Mouse (Mus musculus) CD4-positive, CD25-positive, alpha-beta regulatory T cell, adult 4 months (primary cell): Measurements from ENCODE around the gene Rspo4. TPM values are rescaled to one million over a fixed set of nuclear protein-coding genes. Genes with fewer than 3 reads are reported as not detected.
A peak's percentile ranks its signal among the peaks of the same experiment; 100 is the strongest.

ENCODE experiments used
- ATAC-seq: one replicate; pipeline ENCODE4 v1.8.0; 2017
- polyA plus RNA-seq, 2 experiments: library from polyadenylated mRNA; unstranded; fragments of 100-300 nt; shearing (Covaris generic); gene quantifications; one replicate each; pipeline ENCODE4 v1.2.1; 2017

The Rspo4 gene
- polyA plus RNA-seq, result not detected

DNA sequence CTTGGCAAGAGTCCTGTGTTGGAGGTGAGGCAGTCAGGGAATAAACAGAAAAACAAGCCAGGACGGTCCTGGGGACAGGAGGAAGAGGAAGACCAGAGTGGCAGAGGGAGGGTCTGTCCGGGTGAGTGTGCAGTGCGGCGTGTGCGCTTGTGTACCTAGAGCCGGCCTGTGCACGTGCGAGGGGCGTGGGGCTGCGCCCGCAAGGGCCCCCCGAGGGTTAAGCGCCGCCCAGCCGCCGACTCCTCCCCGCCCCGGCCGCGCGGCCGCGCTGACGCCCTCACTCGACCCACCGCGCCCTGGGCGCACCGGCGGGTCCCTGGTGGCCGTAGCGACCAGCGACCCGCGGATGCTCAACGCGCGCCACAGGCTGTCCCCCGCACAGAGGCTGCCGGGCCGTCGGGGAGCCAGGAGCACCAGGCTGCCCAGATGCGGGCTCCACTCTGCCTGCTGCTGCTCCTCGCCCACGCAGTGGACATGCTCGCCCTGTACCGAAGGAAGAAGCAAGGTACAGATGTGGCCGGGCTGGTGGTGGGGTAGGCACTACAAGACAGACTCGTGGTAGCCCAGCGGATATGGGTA, at the start of gene Rspo4:
TSS of gene Rspo4 (plus strand) at position 280 of the 579 bp plus-strand sequence.
- ATAC-seq, result no peak

DNA sequence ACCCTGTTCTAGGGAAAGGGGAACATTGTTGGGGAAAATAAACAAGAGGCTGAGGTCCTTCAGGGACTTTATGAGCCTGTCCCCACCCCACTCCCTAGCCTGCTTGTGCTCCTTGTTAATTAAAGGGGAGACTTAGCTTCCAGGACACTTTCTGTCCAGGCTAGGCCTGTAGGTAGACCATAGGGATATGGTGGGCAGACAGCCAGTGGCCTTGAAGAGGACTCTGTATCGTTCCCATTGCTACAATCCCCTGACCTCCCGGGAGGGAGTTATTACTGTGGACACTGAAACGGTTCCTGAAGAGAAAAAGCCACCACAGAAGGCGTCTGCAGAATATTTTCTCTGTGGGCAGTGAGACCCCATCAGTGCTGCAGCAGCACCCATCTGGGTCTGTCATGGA, 27.1 kb upstream of the Rspo4 start:
- no peak for ATAC-seq

DNA sequence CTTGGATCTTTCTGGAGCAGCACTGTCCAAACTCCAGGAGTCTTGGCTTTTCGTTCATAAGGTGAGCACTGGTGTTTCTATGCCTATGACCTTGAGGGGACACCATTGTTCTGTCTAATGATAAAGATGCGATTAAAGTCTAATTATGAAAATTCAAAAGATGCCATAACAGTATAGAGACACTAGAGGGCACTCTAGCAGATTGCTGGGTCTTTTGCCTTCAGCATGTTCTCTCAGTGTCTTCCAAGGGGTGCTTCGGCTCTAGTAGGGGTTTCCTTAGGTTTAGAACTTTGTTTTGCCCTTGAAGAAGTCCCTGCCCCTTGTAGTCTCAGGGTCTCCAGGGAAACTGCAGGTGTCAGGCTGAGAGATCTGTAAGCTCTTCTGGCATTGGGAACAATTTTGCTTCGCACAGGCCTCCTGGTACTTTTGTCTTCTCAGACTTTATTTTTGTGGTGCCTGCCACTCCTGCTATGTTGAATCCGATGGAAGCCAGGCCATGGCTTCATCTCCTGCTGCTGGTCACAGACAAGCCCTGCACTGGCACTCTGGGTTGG, 19.6 kb downstream of the Rspo4 start:
- ATAC-seq, result no peak

DNA sequence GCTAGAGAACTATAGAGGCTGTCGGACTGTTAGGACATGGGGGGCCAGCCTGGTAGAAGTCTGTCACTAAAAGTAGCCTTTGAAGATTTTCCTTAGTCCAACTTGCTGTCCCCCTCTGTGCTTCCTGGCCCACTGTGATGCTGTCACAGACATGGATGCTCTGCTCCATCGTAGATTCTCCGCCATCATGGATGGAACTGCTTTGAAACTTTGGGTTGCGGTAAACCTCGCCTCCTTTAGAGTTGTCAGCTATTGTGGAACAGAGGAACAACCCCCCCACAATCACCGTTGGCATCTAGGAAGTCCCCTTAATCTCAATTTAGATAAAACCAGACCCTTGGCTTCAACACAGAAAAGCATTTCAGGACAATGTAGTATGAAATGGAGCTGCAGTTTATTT, 22.2 kb downstream of the Rspo4 start:
- ATAC-seq, result no peak

DNA sequence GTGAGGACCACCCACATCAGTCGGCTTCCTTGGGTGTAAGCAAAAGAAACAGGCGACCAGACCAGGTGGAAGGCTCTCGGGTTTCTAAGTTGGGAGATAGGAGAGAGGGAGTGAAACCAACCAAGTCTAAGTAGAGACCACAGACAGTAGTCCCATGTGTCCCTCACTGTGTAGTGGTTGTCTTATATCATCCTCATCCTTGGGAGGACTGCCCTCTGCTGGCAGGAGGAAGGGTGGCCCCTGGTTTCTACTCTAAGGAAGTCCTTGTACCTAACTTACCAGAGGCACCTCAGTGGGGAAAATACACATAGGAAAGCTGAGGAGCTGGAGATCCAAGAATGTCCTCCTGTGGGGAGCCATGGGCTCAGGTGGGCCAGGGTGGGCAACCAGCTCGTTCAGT, 23.8 kb downstream of the Rspo4 start:
- no peak for ATAC-seq

DNA sequence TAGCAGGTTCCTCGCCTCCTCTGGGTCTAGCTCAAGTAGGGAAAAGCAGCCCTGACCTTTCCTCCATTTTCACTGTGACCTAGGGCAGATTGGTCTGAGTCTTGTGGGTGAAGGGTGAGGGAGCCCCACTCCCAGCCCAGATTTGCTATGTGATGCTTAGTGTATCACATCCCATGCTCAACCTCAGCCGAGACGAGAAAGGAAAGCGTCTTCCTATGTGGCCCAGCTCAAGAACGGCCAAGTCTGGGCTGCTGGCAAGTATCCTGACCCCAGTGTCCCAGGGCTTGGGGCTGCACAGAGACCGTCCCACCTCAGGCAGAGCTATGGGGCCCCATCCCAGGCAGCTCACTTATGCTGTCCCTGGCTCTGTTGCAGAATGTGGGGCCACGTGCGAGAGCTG, 25.5 kb downstream of the Rspo4 start:
- no peak for ATAC-seq

DNA sequence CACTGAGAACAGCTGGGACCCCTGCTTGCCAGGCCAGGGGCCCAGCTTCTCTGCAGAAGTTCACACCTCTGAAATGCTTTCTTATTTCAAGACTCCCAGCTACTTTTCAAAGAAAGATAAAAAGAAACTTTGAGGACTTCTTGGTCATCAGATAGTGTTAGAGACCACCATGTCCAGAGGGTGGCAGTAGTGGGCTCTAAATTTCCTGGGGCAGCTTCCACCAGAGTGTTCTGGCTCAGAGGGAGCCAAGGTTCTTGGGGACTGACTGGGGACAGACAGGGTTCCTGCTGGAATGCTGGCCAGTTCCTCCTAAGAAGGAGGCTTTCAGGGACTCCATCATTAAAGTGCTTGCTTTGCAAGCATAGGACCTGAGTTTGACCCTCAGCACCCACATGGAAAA, 31.8 kb downstream of the Rspo4 start:
- no peak for ATAC-seq

DNA sequence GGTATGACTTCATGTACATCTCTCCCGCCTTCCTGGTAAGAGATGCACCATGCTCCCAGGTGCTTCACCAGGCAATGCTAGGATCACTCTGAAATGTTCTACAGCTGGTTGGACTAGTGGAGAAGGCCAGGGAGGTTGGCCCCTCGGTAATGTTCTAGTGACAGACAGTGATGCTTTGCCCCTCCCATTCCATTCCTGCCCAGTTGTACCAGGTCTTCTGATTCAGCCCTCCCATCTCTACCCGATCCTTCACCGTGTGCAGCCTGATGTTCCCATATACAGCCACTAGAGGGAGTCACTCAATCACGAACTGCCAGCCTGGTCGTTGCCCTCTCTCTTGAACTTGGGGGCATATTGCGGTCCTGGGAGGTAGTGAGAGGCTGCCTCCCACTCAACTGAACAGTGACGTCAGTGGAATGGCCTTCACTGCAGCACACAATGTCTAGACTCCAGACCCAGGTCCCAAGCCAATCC, 33.3 kb downstream of the Rspo4 start:
- ATAC-seq, result peak; percentile 67

DNA sequence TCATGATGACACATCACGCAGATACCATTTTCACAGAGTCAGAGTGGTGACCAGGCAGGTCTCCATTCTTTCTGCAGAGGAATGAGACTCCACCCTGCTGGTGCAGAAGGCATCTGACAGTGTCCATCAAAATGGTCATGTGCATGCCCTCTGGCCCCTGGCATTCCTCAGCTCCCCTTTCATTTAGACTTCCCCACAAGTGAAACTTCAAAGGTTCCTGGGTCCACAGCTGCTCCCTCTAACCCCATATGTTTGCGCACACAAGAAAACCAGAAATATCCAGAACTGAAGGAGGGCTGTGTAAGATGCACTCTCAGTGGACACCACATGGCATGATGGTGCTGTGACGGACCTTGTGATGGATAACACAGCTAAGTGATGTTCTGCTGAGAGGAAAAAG, 35.9 kb downstream of the Rspo4 start:
- ATAC-seq, result no peak

DNA sequence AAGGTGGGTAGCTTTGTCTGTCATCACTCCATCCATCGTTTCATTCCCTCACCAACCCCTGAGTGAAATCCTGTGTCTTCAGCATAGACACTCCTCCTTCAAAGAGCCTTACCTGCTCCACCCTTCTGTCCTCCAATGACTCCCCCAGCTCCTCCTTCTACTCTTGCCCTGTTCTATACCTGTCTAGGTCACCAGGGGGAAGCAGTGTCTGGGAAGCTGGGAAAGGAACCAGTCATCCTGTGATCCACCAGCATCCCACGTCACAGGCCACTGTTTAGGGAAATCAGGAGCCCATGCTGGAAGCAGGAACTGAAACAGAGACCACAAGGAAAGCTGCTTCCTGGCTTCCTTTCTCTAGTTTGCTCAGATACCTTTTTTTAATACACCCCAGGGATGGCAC, 37.0 kb downstream of the Rspo4 start:
- no peak for ATAC-seq

DNA sequence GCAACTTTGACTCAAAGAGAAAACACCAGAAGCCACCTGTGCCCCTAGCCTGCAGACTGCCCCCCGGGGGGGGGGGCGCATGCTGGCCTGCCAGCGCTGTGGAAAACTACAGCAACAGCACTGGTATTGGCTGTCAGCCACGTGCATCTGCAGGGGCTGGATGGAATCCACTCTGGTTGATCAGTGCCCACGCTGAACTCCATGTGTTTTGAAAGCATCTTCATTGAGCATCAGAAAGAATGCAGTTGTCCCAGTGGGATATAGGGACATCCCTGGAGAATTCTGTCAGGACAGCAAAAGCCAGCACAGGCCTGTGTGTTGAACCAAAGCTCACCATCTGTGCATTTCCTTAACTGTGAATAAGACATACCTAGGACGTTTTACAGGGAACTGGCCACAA, 48.3 kb downstream of the Rspo4 start:
- no peak for ATAC-seq

DNA sequence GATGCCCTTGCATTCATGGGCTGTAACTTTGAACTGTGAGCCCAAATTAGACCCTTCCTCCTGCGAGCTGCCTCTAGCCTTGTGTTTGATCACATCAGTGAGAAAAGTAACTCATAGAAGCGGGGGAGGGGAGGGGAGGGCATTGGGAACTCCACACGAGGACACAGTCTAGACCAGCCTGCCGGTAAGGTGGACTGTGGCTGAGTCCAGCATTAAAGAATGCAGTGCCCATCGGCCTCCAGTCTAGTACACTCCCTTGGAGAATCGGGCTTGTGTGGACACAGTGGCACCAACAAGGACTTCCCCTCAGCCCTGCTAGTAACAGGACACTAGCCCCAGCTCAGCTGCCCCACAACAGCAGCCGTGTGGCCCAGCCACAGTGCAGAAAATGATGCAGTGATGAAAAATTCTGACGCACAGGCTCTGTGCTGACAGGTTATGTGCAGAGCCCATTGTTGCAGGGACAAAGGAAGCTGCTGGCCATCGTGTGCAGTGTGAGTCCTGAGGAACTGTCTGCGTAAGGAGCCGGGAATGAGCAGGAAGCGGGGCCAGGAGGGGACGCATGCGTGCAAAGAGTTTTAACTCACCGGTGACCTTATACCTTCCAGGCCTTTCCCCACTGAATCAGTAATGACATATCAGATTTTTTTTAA, 50.5 kb downstream of the Rspo4 start:
- no peak for ATAC-seq

DNA sequence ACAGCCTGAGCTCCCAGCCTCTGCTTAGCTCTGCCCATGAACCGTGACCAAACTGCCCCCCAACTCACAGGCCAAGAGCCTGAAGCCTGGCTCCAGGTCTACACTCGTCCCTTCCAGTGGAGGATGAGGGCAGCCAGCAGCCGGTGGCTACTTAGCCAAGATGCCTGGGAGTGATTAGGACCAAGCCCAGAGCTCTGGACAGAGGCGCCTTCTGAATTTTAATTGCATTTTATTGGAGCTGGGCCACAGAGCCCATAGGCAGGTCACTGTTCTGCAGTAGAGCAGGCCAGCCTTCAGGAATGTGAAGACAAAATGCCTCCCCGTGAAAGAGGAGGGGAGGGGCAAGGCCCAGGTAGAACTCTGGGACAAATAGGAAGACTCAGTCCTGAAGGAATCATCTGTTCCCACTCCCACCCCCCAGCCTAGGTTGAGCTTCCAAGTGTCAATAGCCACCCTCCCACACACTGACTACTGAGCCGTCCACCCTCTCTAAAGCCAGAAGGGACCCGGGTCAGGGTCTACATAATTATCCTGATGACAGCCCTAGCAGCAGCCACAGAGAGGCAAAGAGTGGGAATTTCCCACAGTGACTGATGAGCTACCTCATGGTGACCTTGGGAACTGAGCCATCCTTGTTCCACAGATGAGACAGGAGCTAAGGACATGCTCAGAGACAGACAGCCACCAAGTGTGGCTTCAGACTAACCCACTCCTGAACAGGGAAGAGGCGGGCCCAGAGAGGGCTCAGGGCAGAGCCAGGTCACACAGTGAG, 51.7 kb downstream of the Rspo4 start:
- no peak for ATAC-seq

DNA sequence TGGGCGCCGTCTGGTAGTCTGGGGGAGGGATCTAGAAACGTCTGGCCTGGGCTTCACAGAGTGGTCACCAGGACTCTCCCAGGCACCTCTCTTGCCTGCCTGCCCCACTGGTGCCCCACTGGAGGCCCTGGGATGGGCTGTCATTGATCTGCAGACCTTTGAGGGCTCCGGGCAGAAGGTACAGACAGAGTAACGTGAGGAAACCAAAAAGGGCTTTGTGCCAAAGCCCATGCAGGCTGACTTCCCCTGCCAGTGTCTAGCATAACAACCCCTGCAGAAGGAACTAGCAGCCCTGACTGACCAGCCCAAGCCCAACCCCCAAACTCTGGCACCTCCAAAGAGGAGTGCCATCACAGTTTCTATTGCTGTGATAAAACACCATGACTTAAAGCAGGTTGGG, 53.2 kb downstream of the Rspo4 start:
- no peak for ATAC-seq

DNA sequence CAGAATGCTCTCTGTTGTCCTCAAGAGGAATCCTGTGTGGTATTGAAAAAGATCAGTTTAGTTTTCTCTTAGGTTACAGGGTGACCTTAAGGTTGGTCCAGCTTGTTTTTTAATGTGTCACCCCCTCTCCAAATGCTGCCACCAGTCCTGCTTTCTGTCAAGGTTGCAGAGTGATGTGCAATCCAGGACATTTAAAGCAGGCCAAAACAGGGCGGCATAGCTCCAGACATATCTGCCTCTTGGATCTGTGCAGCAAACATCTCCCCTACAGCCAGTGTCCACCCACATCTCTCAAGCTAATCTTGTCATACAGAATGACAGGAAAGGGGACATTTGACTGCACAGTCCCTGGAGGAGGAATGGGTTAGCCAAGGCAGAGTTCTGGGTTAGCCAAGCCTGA, 55.4 kb downstream of the Rspo4 start:
- no peak for ATAC-seq

DNA sequence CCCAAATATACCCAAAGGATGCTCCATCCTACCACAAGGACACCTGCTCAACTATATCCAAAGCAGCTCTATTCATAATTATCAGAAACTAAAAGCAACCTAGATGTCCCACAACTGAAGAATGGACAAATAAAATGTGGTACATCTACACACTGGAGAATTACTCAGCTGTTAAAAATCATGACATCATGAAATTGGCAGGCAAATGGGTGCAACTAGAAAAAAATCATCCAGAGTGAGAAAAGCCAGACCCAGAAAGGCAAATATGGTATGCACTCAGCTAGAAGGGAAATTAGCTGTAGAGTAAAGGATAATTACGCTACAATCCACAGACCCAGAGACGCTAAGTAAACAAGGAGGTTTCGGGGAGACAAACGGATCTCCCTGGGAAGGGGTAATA, 58.1 kb downstream of the Rspo4 start:
- ATAC-seq, result no peak

DNA sequence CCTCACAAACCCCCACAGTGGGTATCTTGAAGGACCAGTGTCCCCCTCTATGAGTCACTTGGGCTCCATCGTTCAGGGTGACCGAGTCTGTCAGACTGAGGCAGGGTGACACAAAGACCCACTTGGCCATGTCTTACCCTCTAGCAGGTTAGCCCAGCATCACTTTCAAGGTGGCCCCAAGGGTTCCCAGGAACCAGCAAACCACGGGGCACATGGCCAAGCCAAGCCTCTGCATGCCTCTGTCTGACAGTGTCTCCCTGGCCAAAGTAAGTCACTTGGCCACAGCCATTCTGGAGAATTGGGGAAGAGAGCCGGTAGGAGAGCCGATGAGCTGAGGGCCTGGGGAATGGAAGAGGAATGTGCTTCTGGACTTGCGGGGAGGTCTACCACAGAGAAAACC, 60.5 kb downstream of the Rspo4 start:
- no peak for ATAC-seq

DNA sequence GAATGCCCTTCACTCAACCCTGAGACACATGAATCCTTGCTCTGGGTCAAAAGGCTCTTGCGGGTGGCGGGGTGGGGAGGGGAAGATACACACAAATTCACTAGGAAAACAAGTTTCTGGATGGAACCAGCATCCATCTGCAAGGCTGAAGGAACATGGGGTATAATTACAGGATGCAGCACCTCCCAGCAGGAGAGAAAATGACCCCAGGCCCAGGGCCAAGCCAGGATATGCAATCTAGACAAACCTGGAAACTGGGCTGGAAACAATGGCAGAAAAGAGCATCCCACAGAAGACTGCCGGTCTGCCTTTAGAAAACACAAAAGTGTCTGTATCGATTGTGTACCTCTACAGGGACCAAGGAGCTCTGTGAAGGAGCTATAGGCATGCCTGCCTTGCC, 61.2 kb downstream of the Rspo4 start:
- no peak for ATAC-seq

DNA sequence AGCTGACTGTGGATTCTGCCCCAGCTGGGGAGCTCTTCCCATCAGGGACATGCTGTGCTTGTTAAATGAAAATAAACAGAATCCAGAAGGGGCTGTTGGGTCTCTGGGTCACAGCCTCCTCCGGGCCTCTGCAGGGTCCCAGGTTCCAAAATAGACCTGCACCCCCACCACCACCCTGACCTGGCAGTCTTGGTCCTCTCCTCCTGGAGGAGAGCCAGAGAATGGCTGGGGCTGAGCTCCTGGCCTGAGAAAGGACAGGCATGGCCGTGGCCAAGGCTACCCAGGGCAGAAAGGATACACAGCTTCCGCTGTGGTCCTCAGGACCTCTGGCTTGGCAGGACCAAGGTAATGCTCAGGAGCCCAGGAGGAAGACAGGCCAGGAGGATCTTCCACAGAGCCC, 61.9 kb downstream of the Rspo4 start:
- ATAC-seq, result no peak

DNA sequence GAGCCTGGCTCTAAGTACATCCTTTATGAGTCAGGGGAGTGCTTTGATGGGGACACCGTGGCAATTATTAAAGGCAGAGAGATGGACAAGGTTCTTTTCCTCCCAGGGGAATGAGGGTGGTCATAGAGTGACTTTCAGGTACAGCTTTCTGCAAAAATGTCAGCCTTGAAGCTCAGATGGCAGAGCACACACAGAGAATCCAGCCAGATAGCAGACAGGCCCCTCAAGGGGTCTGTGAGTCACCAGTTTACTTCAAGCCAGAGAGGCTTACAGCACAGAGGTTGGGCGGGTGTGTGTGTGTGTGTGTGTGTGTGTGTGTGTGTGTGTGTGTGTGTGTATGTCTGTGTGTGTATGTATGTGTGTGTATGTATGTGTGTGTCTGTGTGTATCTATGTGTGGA, 64.3 kb downstream of the Rspo4 start:
- no peak for ATAC-seq

DNA sequence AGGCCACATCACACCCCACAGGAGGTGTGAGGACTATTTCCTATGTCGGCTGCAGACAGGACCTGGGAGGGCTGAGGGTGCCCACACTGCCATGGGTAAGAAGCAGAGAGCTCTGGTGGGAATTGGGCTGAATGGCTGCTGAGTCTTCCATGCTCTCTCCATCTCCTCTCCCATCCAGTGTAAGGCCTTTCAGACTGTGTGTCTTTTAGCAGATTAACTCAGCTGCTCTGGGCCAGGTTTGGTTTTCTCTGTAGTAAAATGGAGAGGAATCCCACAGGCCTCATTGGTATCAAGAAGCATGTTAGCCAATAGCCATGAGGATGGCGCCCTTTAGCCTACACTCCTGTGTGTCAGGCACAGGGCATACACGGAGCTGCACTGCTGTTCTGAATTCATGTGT, 66.7 kb downstream of the Rspo4 start:
- no peak for ATAC-seq

DNA sequence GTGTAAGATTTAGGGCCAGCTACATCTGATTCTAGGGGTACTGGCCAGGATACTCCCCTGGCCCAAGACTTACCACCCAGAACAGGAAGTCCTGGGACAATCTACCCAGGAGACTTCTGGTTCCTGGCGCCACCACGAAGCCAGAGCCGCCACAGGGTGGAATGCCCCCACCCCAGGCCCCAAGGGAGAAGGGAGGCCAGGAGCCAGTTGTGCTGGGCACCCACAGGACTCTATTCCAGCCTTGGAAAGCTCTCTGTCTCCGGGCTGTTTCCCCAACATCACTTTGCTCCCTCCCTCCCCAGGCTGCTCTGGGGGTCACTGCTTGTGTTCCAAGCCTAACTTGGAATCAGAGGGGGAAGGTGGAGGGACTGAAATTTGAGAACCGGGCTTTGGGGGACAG, 67.8 kb downstream of the Rspo4 start:
- ATAC-seq, result no peak

DNA sequence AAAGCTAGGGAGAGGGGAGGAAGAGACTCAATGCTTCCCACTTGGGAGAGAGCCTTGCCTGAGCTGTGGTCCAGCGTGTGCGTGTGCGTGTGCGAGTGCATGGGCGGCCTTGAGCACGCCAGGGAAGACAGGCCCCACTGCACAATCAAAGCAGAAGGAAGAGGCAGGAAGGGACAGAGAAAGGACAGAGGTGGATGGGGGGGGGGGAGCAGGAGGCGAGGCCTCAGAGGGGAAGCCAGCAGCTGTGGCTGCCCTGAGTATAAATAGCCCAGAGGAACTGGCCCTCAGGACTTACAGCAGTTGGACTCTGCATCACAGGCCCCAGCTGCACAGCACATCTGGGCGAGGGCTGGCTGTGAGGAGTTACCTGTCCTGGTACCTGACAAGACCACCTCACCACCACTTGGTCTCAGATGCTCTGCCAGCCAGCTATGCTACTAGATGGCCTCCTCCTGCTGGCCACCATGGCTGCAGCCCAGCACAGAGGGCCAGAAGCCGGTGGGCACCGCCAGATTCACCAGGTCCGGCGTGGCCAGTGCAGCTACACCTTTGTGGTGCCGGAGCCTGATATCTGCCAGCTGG, 68.3 kb downstream of the Rspo4 start, which contains the start of gene Angpt4:
TSS of gene Angpt4 (plus strand) at position 292 of the 582 bp plus-strand sequence.
- no peak for ATAC-seq
